Mouse (Mus musculus) brain, embryonic 14.5 days (tissue): ENCODE measurements around the gene Slc25a38. TPM values are rescaled to one million over a fixed set of nuclear protein-coding genes. Genes with fewer than 3 reads are reported as not detected.

Source experiments
- DNase-seq: peaks from one replicate; pipeline ENCODE4 v3.0.0-alpha.2; 2011; ENCODE audit warnings: low read depth
- CTCF ChIP-seq: fragments of 200-500 bp; IDR thresholded peaks from 2 replicates; pipeline ENCODE4 v1.5.1; 2012; ENCODE audit warnings: inconsistent platforms, mild to moderate bottlenecking, moderate library complexity, borderline replicate concordance; ENCODE audit not compliant: insufficient read depth, insufficient read length; ENCODE audit errors: extremely low read depth
- POLR2A ChIP-seq: fragments of 200-500 bp; IDR thresholded peaks from 2 replicates; pipeline ENCODE4 v1.6.1; 2012; ENCODE audit warnings: mild to moderate bottlenecking, inconsistent platforms, borderline replicate concordance; ENCODE audit not compliant: poor library complexity, insufficient read depth, insufficient read length, severe bottlenecking; ENCODE audit errors: extremely low read depth
- polyA plus RNA-seq: library from polyadenylated mRNA; depleted of rRNA; stranded (reverse); fragments of >200 nt; gene quantifications from 2 replicates; pipeline ENCODE4 v1.2.3, GENCODE M21; 2012

Slc25a38 gene
- polyA plus RNA-seq, 1 experiment: 29.0 TPM

DNA sequence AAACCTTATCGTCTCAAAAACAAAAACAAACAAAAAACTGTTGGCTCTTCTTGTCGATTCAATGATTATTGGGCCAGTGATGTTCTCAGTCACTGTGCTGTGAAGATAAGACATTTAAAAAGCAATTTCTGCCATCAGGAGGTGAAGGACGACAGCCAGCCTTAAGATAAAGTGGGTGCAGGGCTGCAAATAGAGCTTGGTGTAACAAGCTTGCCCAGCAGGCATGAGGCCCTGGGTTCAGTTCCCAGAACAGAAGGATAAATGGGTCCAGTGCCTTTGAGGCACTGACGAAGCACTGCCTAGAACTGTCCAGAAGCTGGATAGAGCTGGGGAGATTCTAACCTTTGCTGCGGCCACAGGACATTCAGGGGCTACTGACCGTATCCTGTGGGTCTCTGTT is 2.3 kb downstream of the Slc25a38 start:
- no peak for TF ChIP-seq POLR2A
- TF ChIP-seq CTCF: no peak
- no peak for DNase-seq

DNA sequence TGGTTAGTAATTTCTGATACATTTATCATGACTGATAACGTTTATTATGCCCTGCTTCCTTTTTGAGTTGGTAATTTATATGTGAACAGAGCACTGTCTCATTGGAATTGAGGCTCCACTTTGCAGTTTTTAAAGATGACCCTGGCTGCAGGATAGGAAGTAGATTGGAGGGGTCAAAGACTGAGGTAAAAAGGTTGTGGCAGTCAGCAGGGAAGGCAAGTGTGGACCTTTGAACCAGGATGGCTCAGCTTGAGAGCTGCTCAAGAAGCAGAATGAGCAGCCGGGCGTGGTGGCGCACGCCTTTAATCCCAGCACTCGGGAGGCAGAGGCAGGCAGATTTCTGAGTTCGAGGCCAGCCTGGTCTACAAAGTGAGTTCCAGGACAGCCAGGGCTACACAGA is 3.3 kb downstream of the Slc25a38 start:
- DNase-seq: no peak
- no peak for TF ChIP-seq POLR2A
- TF ChIP-seq CTCF: no peak

GRCm38 (mm10) chr9:120114051-120114788 is 4.0 kb downstream of the Slc25a38 start:
- TF ChIP-seq POLR2A: no peak
- no peak for TF ChIP-seq CTCF
- DNase-seq: no peak

DNA sequence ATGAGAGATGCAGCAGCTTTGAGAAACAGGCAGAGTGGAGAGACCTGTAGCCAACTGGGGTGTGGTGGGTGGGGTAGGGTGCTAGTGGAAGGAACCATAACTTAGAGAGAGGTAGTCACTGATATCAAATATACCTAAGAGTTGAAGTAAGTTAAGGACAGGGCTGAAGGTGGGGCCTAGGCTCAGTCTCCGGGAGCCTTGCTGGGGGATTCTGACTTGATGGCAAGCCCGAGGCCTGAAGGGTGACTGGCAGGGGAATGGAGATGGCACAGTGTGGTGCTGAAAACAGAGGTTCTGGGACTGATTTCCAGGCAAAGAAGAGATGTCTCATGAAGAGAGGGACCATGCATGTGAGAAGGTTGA is 4.6 kb downstream of the Slc25a38 start:
- no peak for DNase-seq
- no peak for TF ChIP-seq POLR2A
- no peak for TF ChIP-seq CTCF

DNA sequence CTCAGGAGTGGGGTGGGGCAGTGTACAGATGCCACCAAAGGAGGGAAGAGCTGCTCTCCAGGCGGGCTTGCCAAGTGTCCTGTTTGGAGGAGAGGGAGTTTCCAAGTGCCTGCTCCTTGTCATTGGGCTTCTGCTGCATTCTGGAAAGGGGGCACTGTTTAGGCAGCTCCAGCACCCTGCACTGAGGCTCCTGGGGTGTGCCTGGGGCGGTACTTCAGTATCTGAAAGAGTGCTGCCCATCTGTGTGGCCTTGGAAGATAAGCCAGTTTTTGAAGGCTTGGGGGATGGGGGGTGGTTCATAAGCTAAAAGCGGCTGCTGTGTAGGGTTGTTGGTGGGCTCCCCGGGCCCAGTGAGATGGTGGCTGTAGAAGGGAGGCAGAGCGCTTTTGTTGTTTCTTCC is 5.4 kb downstream of the Slc25a38 start:
- TF ChIP-seq CTCF: no peak
- TF ChIP-seq POLR2A: no peak

GRCm38 (mm10) chr9:120116184-120116624 is 6.0 kb downstream of the Slc25a38 start:
- DNase-seq: no peak
- TF ChIP-seq POLR2A: no peak
- no peak for TF ChIP-seq CTCF

More for the DNA sequence above, 5.4 kb downstream of the Slc25a38 start:
- DNase-seq: no peak

DNA sequence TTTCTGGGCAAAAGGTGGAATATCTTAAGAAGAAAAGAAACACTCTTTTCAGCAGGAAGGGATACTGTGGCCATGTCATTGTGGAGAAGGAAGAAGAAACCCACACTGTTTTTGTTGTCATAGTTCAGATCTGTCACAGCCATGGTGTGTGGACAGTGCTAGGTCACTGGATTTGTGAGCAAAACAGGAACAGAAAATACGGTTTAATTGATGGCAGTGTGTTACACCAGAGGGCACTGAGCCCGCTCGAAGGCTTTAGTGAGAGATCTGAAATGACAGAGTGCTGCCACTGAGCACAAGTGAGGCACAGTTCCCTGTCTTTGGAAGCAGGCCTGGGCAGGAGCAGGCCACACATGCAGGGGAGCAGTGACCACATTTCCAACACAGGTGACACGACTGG is 8.0 kb downstream of the Slc25a38 start:
- DNase-seq: no peak
- no peak for TF ChIP-seq CTCF
- TF ChIP-seq POLR2A: no peak

DNA sequence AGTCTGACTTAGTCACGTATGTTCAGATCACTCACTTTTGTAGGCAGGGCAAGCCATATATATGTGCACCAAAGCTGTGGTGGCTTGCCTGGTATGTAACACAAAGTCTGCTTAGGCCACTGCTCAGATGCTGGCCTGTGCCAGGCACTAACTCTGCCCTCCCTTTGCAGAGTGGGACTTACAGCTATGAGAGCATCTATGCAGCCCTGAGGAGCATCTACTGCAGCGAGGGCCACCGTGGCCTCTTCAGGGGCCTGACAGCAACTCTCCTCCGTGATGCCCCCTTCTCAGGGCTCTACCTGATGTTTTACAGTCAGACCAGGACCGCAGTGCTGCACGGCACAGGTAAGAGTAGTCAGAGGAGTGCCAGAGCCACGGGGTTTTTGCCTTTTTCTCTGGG is 10.3 kb downstream of the Slc25a38 start:
- TF ChIP-seq POLR2A: no peak
- no peak for TF ChIP-seq CTCF
- no peak for DNase-seq

DNA sequence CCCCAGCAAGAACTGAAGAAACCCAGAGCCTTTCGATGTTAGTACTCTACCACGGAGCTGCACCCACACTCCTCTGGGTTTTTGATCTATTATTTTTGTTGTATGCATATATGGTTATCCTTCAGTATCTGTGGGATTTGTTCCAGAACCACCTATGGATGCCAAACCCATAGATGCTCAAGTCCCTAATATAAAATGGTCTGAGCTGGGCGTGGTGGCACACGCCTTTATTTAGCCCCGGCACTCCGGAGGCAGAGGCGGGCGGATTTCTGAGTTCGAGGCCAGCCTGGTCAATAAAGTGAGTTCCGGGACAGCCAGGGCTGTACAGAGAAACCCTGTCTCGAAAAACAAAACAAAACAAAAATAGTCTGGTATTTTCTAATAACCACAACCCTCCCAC is 16.7 kb downstream of the Slc25a38 start:
- no peak for DNase-seq
- TF ChIP-seq CTCF (no peak), POLR2A (no peak)

GRCm38 (mm10) chr9:120127538-120128251 is 17.5 kb downstream of the Slc25a38 start, which contains the start of gene Rpsa:
TSS of gene Rpsa (plus strand) at chr9:120127689.
- peak; percentile 99 for DNase-seq
- TF ChIP-seq CTCF: no peak
- TF ChIP-seq POLR2A: peak; percentile 88

GRCm38 (mm10) chr9:120129276-120129675 is 19.1 kb downstream of the Slc25a38 start:
- TF ChIP-seq CTCF (no peak), POLR2A (no peak)
- DNase-seq: no peak
